Mouse (Mus musculus) CD4-positive, CD25-positive, alpha-beta regulatory T cell, adult 4 months (primary cell): ENCODE results near the gene BC048562. TPM values are rescaled to one million over a fixed set of nuclear protein-coding genes. Genes with fewer than 3 reads are reported as not detected.

Source experiments
- ATAC-seq: one replicate; pipeline ENCODE4 v1.8.0; 2017
- polyA plus RNA-seq, 2 experiments: library from polyadenylated mRNA; unstranded; fragments of 100-300 nt; shearing (Covaris generic); gene quantifications; one replicate each; pipeline ENCODE4 v1.2.1; 2017

The BC048562 gene
- polyA plus RNA-seq, 2 experiments from 2014 or later: not detected

- no peak for ATAC-seq
These were observed 14.8 kb downstream of the BC048562 start for GRCm38 (mm10) chr9:108451170-108451493.

GRCm38 (mm10) chr9:108451519-108452160 is 15.4 kb downstream of the BC048562 start:
- no peak for ATAC-seq

- ATAC-seq: peak; percentile 91
These were observed 16.1 kb downstream of the BC048562 start for GRCm38 (mm10) chr9:108452291-108452906.

- peak; percentile 23 for ATAC-seq
These were observed 16.6 kb downstream of the BC048562 start for GRCm38 (mm10) chr9:108452911-108453310.

GRCm38 (mm10) chr9:108453458-108453857 is 17.2 kb downstream of the BC048562 start:
- no peak for ATAC-seq

GRCm38 (mm10) chr9:108454429-108454828 is 18.1 kb downstream of the BC048562 start:
- no peak for ATAC-seq

GRCm38 (mm10) chr9:108455747-108456571 is 19.7 kb downstream of the BC048562 start:
- ATAC-seq: no peak

- ATAC-seq: no peak
These were observed 20.7 kb downstream of the BC048562 start for GRCm38 (mm10) chr9:108456953-108457352.

- peak; percentile 54 for ATAC-seq
These were observed 23.6 kb downstream of the BC048562 start for GRCm38 (mm10) chr9:108459939-108460318.

GRCm38 (mm10) chr9:108460319-108461178 is 24.3 kb downstream of the BC048562 start, which contains the start of gene Ccdc71:
TSS of gene Ccdc71 (plus strand) at chr9:108460527.
- ATAC-seq: peak; percentile 98

- ATAC-seq: no peak
These were observed 24.9 kb downstream of the BC048562 start, which contains the start of gene Klhdc8b for GRCm38 (mm10) chr9:108461181-108461631. TSS of gene Klhdc8b (minus strand) at chr9:108461581.

- ATAC-seq: no peak
These were observed 25.4 kb downstream of the BC048562 start for GRCm38 (mm10) chr9:108461675-108462074.

GRCm38 (mm10) chr9:108462192-108462591 is 25.9 kb downstream of the BC048562 start:
- no peak for ATAC-seq

- no peak for ATAC-seq
These were observed 27.4 kb downstream of the BC048562 start for GRCm38 (mm10) chr9:108463713-108464112.

- no peak for ATAC-seq
These were observed 29.9 kb downstream of the BC048562 start for GRCm38 (mm10) chr9:108466219-108466618.

- no peak for ATAC-seq
These were observed 33.1 kb downstream of the BC048562 start for GRCm38 (mm10) chr9:108469430-108469829.

GRCm38 (mm10) chr9:108469845-108470244 is 33.6 kb downstream of the BC048562 start:
- no peak for ATAC-seq

- no peak for ATAC-seq
These were observed 38.2 kb downstream of the BC048562 start for GRCm38 (mm10) chr9:108474528-108474927.

GRCm38 (mm10) chr9:108478638-108479156 is 42.4 kb downstream of the BC048562 start:
- ATAC-seq: no peak

- no peak for ATAC-seq
These were observed 43.0 kb downstream of the BC048562 start for GRCm38 (mm10) chr9:108479241-108479640.

GRCm38 (mm10) chr9:108479721-108480351 is 43.6 kb downstream of the BC048562 start, which contains the start of gene Lamb2:
TSS of gene Lamb2 (plus strand) at chr9:108479736.
- no peak for ATAC-seq
